Mouse (Mus musculus) cerebellum, adult 2 months (tissue): ENCODE measurements at regions not wholly inside any gene's neighbourhood (a gene's known extent, or its start where the extent isn't known, plus 50 kb on each side); places are given as distances from the start of the nearest gene placed in this dataset.

ENCODE experiments used
- CTCF ChIP-seq: fragments of 200-500 bp; IDR thresholded peaks from 2 replicates; pipeline ENCODE4 v1.5.1; 2011; ENCODE audit warnings: low read depth, mild to moderate bottlenecking, control low read depth, low read length, moderate library complexity, borderline replicate concordance; ENCODE audit not compliant: insufficient read depth
- POLR2A ChIP-seq: fragments of 200-500 bp; IDR thresholded peaks from 2 replicates; pipeline ENCODE4 v1.6.1; 2011; ENCODE audit warnings: low read length, control low read depth, borderline replicate concordance; ENCODE audit not compliant: insufficient read depth

- TF ChIP-seq CTCF, result no peak
- no peak for TF ChIP-seq POLR2A
These were observed 199.2 kb upstream of the Bmp2 start for GRCm38 (mm10) chr2:133352800-133353199.
